Mouse (Mus musculus) E14TG2a.4 (cell line): ENCODE results near the gene Cacnb1.

Experiments used
- CTCF ChIP-seq: conservative IDR thresholded peaks from 2 replicates; pipeline ENCODE4 v1.5.1; 2014; ENCODE audit warnings: low read length
- NANOG ChIP-seq: IDR thresholded peaks from 2 replicates; pipeline ENCODE4 v1.6.1; 2014; ENCODE audit warnings: borderline replicate concordance, low read length, mixed read lengths

- TF ChIP-seq CTCF (no peak), NANOG (no peak)
Measured at GRCm38 (mm10) chr11:98012831-98013230, 10.0 kb downstream of the Cacnb1 start.
